Mouse (Mus musculus) layer of hippocampus, adult 9-11 months (tissue): ENCODE measurements around the gene Zgrf1.

Experiments used
- DNase-seq: peaks from one replicate; pipeline ENCODE4 v3.0.0; 2022

Zgrf1 gene

DNA sequence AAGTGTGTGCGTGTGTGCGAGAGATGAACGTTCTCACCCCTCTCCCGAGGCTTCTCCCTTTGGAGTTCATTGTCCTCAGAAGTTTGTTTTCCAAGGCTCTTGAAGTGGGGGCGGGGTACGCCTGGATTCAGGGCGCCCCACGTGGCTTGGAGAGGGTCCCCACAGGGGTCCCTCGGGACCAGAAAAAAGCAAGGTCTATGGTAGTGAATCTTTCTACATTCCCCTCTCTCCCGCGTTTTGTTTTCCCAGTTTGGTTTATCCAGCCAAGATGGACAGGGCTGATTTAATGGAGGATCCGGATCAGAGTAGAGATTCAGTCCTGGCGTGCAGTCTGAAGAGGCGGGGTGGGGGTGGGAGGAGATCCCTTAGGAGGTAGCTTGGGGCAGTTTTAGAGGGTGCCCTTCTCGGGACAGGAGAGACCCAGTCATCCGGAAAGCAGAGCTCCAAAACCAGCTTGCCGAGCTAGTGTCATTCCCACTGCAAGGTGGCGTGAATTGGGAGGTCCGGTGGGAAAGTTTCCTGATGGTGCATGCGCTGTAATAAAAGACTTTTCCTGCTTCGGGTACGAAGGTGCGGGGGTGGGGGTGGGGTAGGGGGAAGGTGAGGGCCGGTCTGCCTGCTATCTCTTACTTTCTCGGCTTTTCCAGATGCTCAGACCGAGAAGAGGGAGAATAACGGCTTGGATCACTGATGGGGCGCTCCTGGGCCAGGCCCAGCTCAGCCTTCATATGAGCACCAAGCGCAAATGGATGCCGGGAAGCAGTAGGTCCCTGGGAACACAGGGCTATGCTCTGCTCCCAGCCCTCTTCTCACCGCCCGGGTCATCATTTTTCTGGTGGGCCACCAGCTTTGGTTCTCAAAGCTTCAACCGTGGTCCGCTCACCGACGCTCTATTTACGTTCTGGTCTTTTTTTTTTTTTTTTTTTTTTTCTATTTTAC lies 87.7 kb downstream of the Zgrf1 start:
- DNase-seq = no peak

GRCm38 (mm10) chr3:127642211-127642610 lies 88.9 kb downstream of the Zgrf1 start:
- no peak for DNase-seq

DNA sequence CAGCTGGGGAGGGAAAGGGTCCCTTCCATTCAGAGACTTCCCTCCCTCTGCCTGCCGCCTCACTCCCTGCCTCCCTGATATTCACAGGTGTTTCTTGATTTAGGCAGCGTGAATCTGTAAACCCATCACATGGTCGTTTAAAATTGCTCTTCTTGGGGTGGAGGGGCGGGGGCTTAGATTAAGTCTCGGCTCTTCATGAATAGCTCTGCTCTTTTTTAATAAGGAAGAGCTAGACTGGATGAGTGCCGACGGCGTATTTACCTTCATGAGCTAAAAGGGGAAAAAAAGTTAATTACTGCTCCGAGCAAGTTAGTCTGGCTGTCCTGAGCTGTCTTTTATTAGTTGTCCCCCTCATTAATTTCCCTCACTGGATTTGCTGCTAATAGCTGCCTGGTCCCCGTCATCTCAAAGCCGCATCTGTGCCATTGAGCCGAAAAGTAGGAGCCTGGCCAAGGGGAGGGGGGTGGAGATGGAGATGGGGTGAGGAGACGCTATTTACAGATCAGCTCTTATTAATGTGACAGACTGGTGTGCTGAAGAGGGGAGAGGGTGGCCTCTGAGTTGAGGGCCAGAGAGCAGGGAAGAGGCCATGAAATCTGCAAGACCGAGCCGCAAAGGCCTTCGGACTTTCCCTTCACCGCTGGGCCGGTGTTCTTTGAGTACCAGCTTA lies 93.0 kb downstream of the Zgrf1 start:
- no peak for DNase-seq

GRCm38 (mm10) chr3:127651742-127652653 lies 98.7 kb downstream of the Zgrf1 start:
- no peak for DNase-seq

DNA sequence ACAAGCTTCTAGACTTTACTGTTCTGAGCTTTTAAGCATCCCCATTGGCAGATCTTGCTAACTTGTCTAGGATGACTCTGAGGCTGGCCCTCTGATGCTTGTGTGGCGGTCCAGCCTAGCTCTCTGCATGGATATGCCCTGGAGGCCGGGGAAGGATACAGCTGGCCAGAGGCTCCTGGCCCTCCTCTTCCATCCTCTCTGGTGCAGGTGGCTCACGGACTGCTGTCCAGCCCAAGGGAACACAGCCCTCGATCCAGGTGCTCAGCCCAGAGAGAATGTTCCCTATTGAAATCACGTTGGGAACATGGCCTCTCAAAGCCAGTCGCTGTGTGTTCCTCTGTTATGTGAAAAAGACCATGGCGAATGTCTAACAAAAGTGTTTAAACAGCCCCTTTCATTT lies 107.4 kb downstream of the Zgrf1 start:
- no peak for DNase-seq

DNA sequence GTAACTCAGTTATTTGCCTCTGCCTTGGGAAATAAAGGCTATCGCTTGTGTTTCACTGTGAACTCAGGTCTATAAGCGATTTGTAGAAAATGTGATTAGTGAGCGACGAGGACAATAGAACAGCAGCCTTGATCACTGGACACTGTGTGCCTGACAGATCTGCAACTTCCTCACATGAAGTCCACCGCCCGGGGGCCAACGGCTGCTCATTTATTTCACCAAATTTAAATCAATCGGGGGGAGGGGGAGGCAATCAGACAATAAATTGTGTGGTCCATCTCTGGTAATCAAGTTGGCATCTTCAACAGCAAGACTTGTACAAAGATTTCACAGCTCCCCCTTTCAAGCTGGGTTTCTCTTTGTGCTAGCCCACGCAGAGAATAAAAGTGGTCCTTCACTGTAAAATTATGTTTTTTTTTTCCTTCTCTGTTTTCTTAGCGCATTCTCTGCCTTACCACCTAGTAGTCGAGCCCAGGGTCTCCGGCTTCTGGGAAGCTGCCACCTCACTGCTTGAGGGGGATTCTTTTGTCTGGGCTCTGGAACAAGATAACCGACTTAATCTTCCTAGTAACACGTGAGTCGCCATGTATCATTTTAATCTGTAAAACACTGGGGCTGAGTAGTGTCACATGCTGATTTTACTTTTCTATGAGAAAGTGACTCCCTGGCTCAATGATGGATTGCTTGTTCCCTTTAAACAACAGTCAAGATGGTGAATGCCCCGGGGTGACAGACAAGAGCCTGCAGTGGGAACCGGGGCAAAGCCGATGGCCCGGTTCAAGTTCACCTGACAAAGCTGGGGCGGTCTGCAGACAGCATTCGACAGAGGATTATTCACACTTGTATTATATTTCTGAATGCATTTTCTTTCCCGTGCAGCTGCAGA lies 108.6 kb downstream of the Zgrf1 start:
- DNase-seq = no peak
